Mouse (Mus musculus) kidney, adult 9 months (tissue): ENCODE results near the gene Gm36079.
"Not testable (repeated sequence)": the region's sequence is repeated elsewhere in the genome, so short reads cannot be mapped to it uniquely, and the experiment has no call there.

Source experiments
- DNase-seq: peaks from one replicate; pipeline ENCODE4 v3.0.0; 2022

The Gm36079 gene

DNA sequence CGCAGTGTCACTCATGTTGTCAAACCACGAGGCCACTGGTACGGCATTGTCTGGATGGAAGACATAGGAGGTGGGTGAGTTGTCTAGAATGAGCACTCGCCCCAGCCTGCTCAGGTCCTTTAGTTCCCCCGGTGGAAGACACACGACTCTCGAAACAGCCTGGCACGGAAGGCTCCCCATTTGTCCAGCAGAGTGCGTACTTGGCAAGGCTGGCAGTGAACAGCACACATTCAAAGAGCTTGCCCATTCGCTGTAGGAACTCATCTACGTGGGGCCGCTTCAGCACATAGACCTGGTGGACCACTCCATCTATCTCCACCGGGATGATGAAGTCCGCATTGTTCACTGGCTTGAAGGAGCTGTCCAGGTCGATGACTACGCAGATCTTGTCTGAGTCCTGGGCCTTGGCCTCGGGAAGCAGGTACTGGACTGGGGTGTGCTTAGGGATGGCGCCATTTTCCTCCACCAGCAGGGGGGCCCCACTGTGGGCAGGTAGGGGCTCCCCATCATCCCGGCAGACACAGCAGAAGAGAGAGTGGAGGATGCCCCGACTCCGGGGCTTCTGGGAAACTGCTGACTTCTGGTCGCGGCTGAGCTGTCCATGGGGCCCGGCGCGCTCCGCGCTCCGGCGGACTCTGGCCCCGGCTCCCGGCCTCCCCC, 11.3 kb downstream of the Gm36079 start:
- DNase-seq: not testable (repeated sequence)

- DNase-seq: not testable (repeated sequence)
Measured at GRCm38 (mm10) chr13:120013962-120014361, 12.8 kb downstream of the Gm36079 start.

DNA sequence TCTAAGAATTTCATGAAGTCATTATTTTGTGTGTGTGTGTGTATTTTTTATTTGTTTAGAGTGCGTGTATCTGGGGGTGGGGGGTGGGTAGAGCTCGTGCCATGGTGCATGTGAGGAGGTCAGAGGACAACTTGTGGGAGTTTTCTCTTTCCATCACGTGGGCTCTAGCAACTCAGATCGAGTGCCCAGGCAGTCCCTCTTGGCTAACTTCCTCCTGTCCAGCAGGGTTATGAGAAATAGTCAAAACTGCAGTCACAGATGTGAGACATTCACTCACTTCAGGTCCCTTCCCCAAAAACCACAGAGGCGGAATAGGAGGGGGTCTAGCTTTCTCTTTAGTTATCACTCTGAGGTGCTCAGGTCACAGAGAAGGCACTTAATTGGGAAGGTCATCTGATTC, 13.3 kb downstream of the Gm36079 start:
- DNase-seq: not testable (repeated sequence)

DNA sequence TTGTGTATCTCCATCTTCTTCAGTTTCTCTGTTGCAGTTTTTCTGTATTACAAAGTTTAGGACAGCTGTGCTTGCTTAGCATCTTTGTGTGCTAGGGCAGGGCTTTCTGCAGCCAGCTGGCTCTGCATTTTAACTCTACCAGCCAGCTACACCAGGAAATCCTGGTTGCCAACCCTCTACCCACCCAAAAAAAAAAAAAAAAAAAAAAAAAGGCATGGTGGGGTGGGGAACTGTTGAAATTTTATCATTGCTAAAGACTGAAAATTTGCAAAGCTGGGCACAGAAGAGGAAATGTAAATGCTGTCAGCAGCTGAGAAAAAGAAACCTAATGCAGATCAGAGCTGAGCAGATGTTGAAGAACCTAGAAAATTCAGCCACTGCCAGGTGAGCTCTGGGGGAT, 16.7 kb downstream of the Gm36079 start:
- DNase-seq: not testable (repeated sequence)

DNA sequence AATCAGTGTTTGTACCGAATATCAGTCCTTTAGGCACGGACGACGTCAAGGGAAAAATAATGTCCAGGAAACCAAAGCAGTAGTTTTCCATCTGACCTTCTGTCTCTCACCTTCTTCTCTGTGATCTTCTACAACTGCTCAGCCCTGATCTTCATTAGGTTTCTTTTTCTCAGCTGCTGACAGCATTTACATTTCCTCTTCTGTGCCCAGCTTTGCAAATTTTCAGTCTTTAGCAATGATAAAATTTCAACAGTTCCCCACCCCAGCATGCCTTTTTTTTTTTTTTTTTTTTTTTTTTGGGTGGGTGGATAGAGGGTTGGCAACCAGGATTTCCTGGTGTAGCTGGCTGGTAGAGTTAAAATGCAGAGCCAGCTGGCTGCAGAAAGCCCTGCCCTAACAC, 27.6 kb downstream of the Gm36079 start:
- DNase-seq: not testable (repeated sequence)

DNA sequence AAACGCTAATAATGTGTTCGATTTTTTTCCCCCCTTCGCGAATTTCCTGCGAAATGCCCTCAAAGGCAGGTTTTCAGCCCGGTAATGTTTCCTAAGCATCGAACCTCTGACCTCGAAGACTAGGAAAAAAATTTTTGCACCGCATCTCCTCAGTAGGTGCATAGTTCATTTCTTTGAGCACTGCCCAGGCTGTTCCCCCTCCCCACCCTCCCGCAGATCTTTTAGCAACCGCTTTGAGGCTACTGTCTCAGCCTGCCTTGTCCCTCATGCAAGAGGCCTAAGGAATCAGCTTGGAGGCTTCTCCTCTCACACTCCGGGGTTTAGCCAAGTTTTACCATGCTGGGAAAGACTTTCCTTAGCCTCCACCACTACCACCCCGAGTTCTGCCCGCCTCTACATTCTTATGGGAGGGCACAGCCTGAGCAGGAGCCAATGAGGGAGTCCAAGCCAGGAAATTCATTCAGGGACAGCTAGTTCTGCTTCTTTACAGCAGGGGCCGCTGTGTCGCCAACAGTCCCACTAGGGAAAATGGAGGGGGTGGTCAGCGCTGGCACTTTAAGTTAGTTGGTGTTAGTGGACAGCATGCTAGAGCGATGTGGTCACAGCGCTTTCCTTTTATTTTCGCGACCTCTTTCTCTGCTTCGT, 28.2 kb downstream of the Gm36079 start:
- DNase-seq: not testable (repeated sequence)

GRCm38 (mm10) chr13:119991917-119992496, 34.8 kb downstream of the Gm36079 start:
- not testable (repeated sequence) for DNase-seq

GRCm38 (mm10) chr13:119991264-119991663, 35.5 kb downstream of the Gm36079 start:
- DNase-seq: not testable (repeated sequence)
